Mouse (Mus musculus) hindbrain, embryonic 12.5 days (tissue): ENCODE data around the gene Defa36. TPM values are rescaled to one million over a fixed set of nuclear protein-coding genes. Genes with fewer than 3 reads are reported as not detected.
"Not testable (repeated sequence)": the region's sequence is repeated elsewhere in the genome, so short reads cannot be mapped to it uniquely, and the experiment has no call there.

ENCODE experiments used
- ATAC-seq: fragments of 200-750 bp; cut with Nextera tagmentation; 2 replicates; pipeline ENCODE4 v1.8.0; 2017; ENCODE audit warnings: moderate TSS enrichment; ENCODE audit not compliant: low FRiP score
- H3K27ac ChIP-seq: fragments of 300-500 bp; sonication (generic); 2 replicates; pipeline ENCODE4 v1.5.1; 2016; ENCODE audit warnings: mild to moderate bottlenecking
- H3K27me3 ChIP-seq: fragments of 300-500 bp; sonication (generic); 2 replicates; pipeline ENCODE4 v1.6.1; 2016; ENCODE audit warnings: mild to moderate bottlenecking
- H3K36me3 ChIP-seq: fragments of 300-500 bp; sonication (generic); 2 replicates; pipeline ENCODE4 v1.6.1; 2016; ENCODE audit warnings: mild to moderate bottlenecking
- H3K4me1 ChIP-seq: fragments of 300-500 bp; sonication (generic); 2 replicates; pipeline ENCODE4 v1.6.1; 2016
- H3K4me2 ChIP-seq: fragments of 300-500 bp; sonication (generic); replicated peaks from 2 replicates; pipeline ENCODE4 v1.6.1; 2016; ENCODE audit warnings: mild to moderate bottlenecking
- H3K4me3 ChIP-seq: fragments of 300-500 bp; sonication (generic); 2 replicates; pipeline ENCODE4 v1.5.1; 2016; ENCODE audit warnings: mild to moderate bottlenecking
- H3K9ac ChIP-seq: fragments of 300-500 bp; sonication (generic); 2 replicates; pipeline ENCODE4 v1.6.1; 2016; ENCODE audit warnings: mild to moderate bottlenecking, moderate library complexity
- H3K9me3 ChIP-seq: fragments of 300-500 bp; sonication (generic); replicated peaks from 2 replicates; pipeline ENCODE4 v1.6.1; 2016; ENCODE audit warnings: mild to moderate bottlenecking
- WGBS: fragments of 180-500 bp; shearing (Covaris S2); methylation state at CpG from one replicate; pipeline ENCODE4 v1.1.7; 2016; 5-methylcytosine and 5-hydroxymethylcytosine counted together
- polyA plus RNA-seq: library from polyadenylated mRNA; unstranded; fragments of >200 nt; fragmentation: Nextera tagmentation; extraction: Ambion mirVana; gene quantifications from 2 replicates; pipeline ENCODE4 v1.2.1, GENCODE M21; 2016

The Defa36 gene
- not detected in 2 replicates for polyA plus RNA-seq

DNA sequence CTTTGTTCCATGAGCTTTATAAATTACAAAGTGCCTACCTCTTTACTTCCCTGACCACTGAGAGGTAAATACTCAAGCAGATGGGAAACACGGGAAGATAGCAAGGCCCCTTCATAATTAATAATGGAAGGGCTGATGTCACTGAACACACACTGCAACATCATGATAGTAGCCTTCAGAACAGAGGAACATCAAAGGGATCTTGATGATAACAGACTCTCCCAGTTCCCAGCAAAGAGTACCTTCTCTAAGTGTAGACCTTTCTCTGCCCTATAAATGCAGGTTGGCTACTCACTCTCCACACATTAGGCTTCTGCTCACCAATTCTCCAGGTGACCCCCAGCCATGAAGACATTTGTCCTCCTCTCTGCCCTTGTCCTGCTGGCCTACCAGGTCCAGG lies at the start of gene Defa36:
Gene Defa36 (plus strand): TSS at position 301 of the 400 bp plus-strand sequence.
- no CpG with 5 or more reads among the region's 1 CpGs for WGBS

DNA sequence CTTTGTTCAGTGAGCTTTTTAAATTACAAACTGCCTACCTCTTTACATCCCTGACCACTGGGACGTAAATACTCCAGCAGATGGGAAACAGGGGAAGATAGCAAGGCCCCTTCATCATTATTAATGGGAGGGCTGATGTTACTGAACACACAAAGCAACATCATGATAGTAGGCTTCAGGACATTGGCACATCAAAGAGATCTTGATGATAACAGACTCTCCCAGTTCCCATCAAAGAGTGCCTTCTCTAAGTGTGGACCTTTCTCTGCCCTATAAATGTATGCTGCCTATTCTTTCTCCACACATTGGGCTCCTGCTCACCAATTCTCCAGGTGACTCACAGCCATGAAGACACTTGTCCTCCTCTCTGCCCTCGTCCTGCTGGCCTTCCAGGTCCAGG lies 49.0 kb upstream of the Defa36 start, which contains the start of gene Defa2:
Gene Defa2 (plus strand): TSS at position 301 of the 400 bp plus-strand sequence.
- H3K27me3 ChIP-seq, H3K4me1 ChIP-seq, H3K4me3 ChIP-seq, ATAC-seq, H3K36me3 ChIP-seq, H3K9me3 ChIP-seq, H3K4me2 ChIP-seq, H3K9ac ChIP-seq, H3K27ac ChIP-seq: not testable (repeated sequence)
- WGBS = 80% methylated on average over 1 of the region's 2 CpGs

More for the DNA sequence above, at the start of gene Defa36:
- not testable (repeated sequence) for H3K4me1 ChIP-seq, H3K27me3 ChIP-seq, H3K9me3 ChIP-seq, H3K4me3 ChIP-seq, H3K4me2 ChIP-seq, H3K36me3 ChIP-seq, H3K27ac ChIP-seq, ATAC-seq, H3K9ac ChIP-seq

- not testable (repeated sequence) for ATAC-seq, H3K27me3 ChIP-seq
- no CpG with 5 or more reads among the region's 2 CpGs for WGBS
These were observed 35.7 kb upstream of the Defa36 start, which contains the start of gene Defa33 for GRCm38 (mm10) chr8:21391511-21391910. Defa33 (plus strand) TSS chr8:21391811.

DNA sequence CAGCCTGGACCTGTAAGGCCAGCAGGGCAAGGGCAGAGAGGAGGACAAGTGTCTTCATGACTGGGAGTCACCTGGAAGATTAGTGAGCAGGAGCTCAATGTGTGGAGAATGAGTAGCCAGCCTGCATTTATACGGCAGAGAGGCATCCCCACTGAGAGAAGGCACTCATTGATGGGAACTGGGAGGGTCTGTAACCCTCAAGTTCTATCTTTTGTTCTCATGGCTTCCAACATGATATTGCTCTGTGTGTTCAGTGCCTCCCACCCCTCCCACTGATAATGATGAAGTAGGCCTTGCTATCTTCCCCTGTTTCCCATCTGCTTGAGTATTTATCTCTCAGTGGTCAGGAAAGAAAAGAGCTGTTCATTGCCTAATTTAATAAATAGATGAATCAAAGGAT lies 29.2 kb downstream of the Defa36 start, which contains the start of gene Gm7849:
Gene Gm7849 (minus strand): TSS at position 101 of the 400 bp plus-strand sequence.
- not testable (repeated sequence) for H3K27ac ChIP-seq, H3K9ac ChIP-seq, H3K4me3 ChIP-seq, ATAC-seq, H3K4me1 ChIP-seq, H3K4me2 ChIP-seq, H3K27me3 ChIP-seq, H3K9me3 ChIP-seq, H3K36me3 ChIP-seq
- no CpG with 5 or more reads among the region's 1 CpGs for WGBS

More at GRCm38 (mm10) chr8:21391511-21391910, 35.7 kb upstream of the Defa36 start, which contains the start of gene Defa33:
- not testable (repeated sequence) for H3K4me2 ChIP-seq, H3K9ac ChIP-seq, H3K36me3 ChIP-seq, H3K9me3 ChIP-seq, H3K27ac ChIP-seq, H3K4me1 ChIP-seq, H3K4me3 ChIP-seq

Other genes with a start within 250 kb of the Defa36 start
- not detected in 2 replicates for gene Defa31, start 235.8 kb upstream of the Defa36 start, polyA plus RNA-seq
- gene Gm15293, start 225.8 kb upstream of the Defa36 start, polyA plus RNA-seq = not detected in 2 replicates
- not detected in 2 replicates for gene Gm15292, start 177.7 kb upstream of the Defa36 start, polyA plus RNA-seq
- gene Defa27, start 111.9 kb upstream of the Defa36 start, polyA plus RNA-seq = not detected in 2 replicates
- gene Defa29, start 100.4 kb upstream of the Defa36 start, polyA plus RNA-seq = not detected in 2 replicates
- not detected in 2 replicates for gene Defa2, start 48.9 kb upstream of the Defa36 start, polyA plus RNA-seq
- gene Defa33, start 35.6 kb upstream of the Defa36 start, polyA plus RNA-seq = not detected in 2 replicates
- not detected in 2 replicates for gene Gm7849, start 29.1 kb downstream of the Defa36 start, polyA plus RNA-seq
- not detected in 2 replicates for gene Defa20, start 81.8 kb downstream of the Defa36 start, polyA plus RNA-seq
- gene Defa32, start 101.6 kb downstream of the Defa36 start, polyA plus RNA-seq = not detected in 2 replicates
- gene Defa37, start 138.0 kb downstream of the Defa36 start, polyA plus RNA-seq = not detected in 2 replicates
- not detected in 2 replicates for gene Defa28, start 155.6 kb downstream of the Defa36 start, polyA plus RNA-seq
- gene Gm7861, start 167.1 kb downstream of the Defa36 start, polyA plus RNA-seq = not detected in 2 replicates
- gene Defa26, start 190.8 kb downstream of the Defa36 start, polyA plus RNA-seq = not detected in 2 replicates
- not detected in 2 replicates for gene Defa17, start 228.4 kb downstream of the Defa36 start, polyA plus RNA-seq
- gene Defa34, start 238.4 kb downstream of the Defa36 start, polyA plus RNA-seq = not detected in 2 replicates